Mouse (Mus musculus): ENCODE measurements around the gene Timp3.

The Timp3 gene

GRCm38 (mm10) chr10:86387821-86388440 lies 87.8 kb downstream of the Timp3 start:
- no peak for DNase-seq (ENCODE audit: low spot score)

- DNase-seq (ENCODE audit: low spot score) = no peak
Measured at GRCm38 (mm10) chr10:86388803-86389202, 88.6 kb downstream of the Timp3 start.

GRCm38 (mm10) chr10:86389357-86389756 lies 89.2 kb downstream of the Timp3 start:
- no peak for DNase-seq (ENCODE audit: low spot score)

GRCm38 (mm10) chr10:86389913-86390312 lies 89.7 kb downstream of the Timp3 start:
- DNase-seq (ENCODE audit: low spot score) = peak; percentile 36

GRCm38 (mm10) chr10:86392399-86392798 lies 92.2 kb downstream of the Timp3 start:
- DNase-seq (ENCODE audit: low spot score) = no peak

- no peak for DNase-seq (ENCODE audit: low spot score)
Measured at GRCm38 (mm10) chr10:86397577-86398346, 97.6 kb downstream of the Timp3 start.

- DNase-seq (ENCODE audit: low spot score) = no peak
Measured at GRCm38 (mm10) chr10:86398347-86398720, 98.2 kb downstream of the Timp3 start.
